Mouse (Mus musculus): Measurements from ENCODE around the gene Skap1. TPM values are rescaled to one million over a fixed set of nuclear protein-coding genes. Genes with fewer than 3 reads are reported as not detected.

Skap1 gene
- polyA plus RNA-seq, 1 experiment from 2014 or later = 2.8 TPM

DNA sequence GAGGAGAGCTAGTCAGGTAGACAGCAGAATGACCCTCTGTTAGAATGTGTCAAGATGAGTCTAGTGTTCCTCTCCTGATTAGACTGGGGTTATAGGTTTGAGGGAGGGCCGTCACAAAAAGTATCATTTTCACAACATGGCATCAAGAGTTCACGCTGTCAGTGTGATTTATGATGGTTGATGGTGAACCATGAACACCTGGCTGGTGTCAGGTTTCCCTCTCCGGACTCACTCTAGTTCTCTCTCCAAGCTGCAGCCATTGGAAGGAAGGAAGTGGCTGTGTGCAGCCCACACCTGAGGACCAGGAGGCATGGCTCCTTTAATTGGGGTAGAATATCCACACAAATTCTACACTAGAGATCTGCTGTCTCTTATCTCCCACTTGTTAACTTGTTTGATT, 18.3 kb downstream of the Skap1 start:
- Histone ChIP-seq H3K4me2 (ENCODE audit: low read length) (no peak overlapping the region), H3K36me3 (ENCODE audit: control insufficient read depth, insufficient read depth, low read length) (no peaks in the 10 kb centered on the region), H3K4me1 (ENCODE audit: control insufficient read depth, insufficient read depth, low read length) (no peaks in the 10 kb centered on the region), H3K9ac (ENCODE audit: low read length) (no peak overlapping the region), H3K27me3 (replicated peaks; ENCODE audit: control insufficient read depth, insufficient read depth, low read length) (no peaks in the 10 kb centered on the region), H3K4me3 (ENCODE audit: low read depth, low read length) (no peak overlapping the region), H3K27ac (ENCODE audit: low read depth, low read length) (no peak overlapping the region), H3K9me3 (replicated peaks; ENCODE audit: control insufficient read depth, low read length) (no peaks in the 10 kb centered on the region)
- no peak for ATAC-seq
- WGBS = 89% methylated on average over 3 of the region's 3 CpGs
- DNase-seq (ENCODE audit: low spot score) = no peak

DNA sequence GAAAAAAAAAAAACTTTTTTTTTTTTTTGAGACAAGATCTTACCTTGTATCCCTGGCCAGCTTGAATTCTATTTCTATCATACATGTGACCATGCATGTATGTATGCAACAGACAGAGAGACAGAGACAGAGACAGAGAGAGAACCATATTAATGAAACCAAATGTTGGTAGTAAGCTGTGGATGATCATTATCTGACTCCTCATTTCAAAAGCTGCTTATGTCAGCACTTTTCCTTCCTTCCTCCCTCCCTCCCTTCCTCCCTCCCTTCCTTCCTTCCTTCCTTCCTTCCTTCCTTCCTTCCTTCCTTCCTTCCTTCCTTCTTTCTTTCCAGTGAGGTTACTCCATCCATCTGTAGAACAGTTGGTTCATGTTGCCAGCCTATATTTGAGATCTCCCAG, 18.8 kb downstream of the Skap1 start:
- Histone ChIP-seq H3K36me3 (ENCODE audit: control insufficient read depth, insufficient read depth, low read length) (no peaks in the 10 kb centered on the region), H3K27ac (ENCODE audit: low read depth, low read length) (no peak overlapping the region), H3K27me3 (replicated peaks; ENCODE audit: control insufficient read depth, insufficient read depth, low read length) (no peaks in the 10 kb centered on the region), H3K4me1 (ENCODE audit: control insufficient read depth, insufficient read depth, low read length) (no peaks in the 10 kb centered on the region), H3K9me3 (replicated peaks; ENCODE audit: control insufficient read depth, low read length) (no peaks in the 10 kb centered on the region), H3K9ac (ENCODE audit: low read length) (no peak overlapping the region), H3K4me2 (ENCODE audit: low read length) (no peak overlapping the region), H3K4me3 (ENCODE audit: low read depth, low read length) (no peak overlapping the region)
- ATAC-seq = no peak
- DNase-seq (ENCODE audit: low spot score) = no peak

- WGBS = 52% methylated on average over 8 of the region's 8 CpGs
- no peak overlapping the region for H3K4me2 ChIP-seq (ENCODE audit: low read length)
- peak; percentile 22 for DNase-seq (ENCODE audit: low spot score)
- no peak overlapping the region for H3K4me3 ChIP-seq (ENCODE audit: low read depth, low read length)
- no peaks in the 10 kb centered on the region for H3K9me3 ChIP-seq (replicated peaks; ENCODE audit: control insufficient read depth, low read length)
- no peaks in the 10 kb centered on the region for H3K36me3 ChIP-seq (ENCODE audit: control insufficient read depth, insufficient read depth, low read length)
- no peak overlapping the region for H3K9ac ChIP-seq (ENCODE audit: low read length)
- no peak for ATAC-seq
- no peaks in the 10 kb centered on the region for H3K27me3 ChIP-seq (replicated peaks; ENCODE audit: control insufficient read depth, insufficient read depth, low read length)
- 0 out of 2 replicates have a peak, but pooled peaks cover 3% of the 10 kb centered on the region for H3K4me1 ChIP-seq (ENCODE audit: control insufficient read depth, insufficient read depth, low read length)
- H3K27ac ChIP-seq (ENCODE audit: low read depth, low read length) = no peak overlapping the region
Measured at GRCm38 (mm10) chr11:96498481-96498880, 34.1 kb downstream of the Skap1 start.

- Histone ChIP-seq H3K4me1 (ENCODE audit: control insufficient read depth, insufficient read depth, low read length) (peaks cover 7% of the 10 kb centered on the region; the same call in 1 of the 2 replicates), H3K9ac (ENCODE audit: low read length) (no peak overlapping the region), H3K4me3 (ENCODE audit: low read depth, low read length) (no peak overlapping the region), H3K27me3 (replicated peaks; ENCODE audit: control insufficient read depth, insufficient read depth, low read length) (no peaks in the 10 kb centered on the region), H3K36me3 (ENCODE audit: control insufficient read depth, insufficient read depth, low read length) (no peaks in the 10 kb centered on the region), H3K27ac (ENCODE audit: low read depth, low read length) (no peak overlapping the region), H3K9me3 (replicated peaks; ENCODE audit: control insufficient read depth, low read length) (no peaks in the 10 kb centered on the region), H3K4me2 (ENCODE audit: low read length) (no peak overlapping the region)
- DNase-seq (ENCODE audit: low spot score) (peak; percentile 81), ATAC-seq (peak; percentile 70)
- WGBS = 42% methylated on average over 6 of the region's 6 CpGs
Measured at GRCm38 (mm10) chr11:96501042-96501441, 36.6 kb downstream of the Skap1 start.

- no peak for ATAC-seq
- Histone ChIP-seq H3K4me1 (ENCODE audit: control insufficient read depth, insufficient read depth, low read length) (peaks cover 7% of the 10 kb centered on the region; the same call in 1 of the 2 replicates), H3K4me3 (ENCODE audit: low read depth, low read length) (no peak overlapping the region), H3K36me3 (ENCODE audit: control insufficient read depth, insufficient read depth, low read length) (no peaks in the 10 kb centered on the region), H3K9ac (ENCODE audit: low read length) (no peak overlapping the region), H3K4me2 (ENCODE audit: low read length) (no peak overlapping the region), H3K27ac (ENCODE audit: low read depth, low read length) (no peak overlapping the region), H3K9me3 (replicated peaks; ENCODE audit: control insufficient read depth, low read length) (no peaks in the 10 kb centered on the region), H3K27me3 (replicated peaks; ENCODE audit: control insufficient read depth, insufficient read depth, low read length) (no peaks in the 10 kb centered on the region)
- WGBS = 83% methylated on average over 3 of the region's 3 CpGs
- DNase-seq (ENCODE audit: low spot score) = no peak
Measured at GRCm38 (mm10) chr11:96502948-96503347, 38.6 kb downstream of the Skap1 start.

DNA sequence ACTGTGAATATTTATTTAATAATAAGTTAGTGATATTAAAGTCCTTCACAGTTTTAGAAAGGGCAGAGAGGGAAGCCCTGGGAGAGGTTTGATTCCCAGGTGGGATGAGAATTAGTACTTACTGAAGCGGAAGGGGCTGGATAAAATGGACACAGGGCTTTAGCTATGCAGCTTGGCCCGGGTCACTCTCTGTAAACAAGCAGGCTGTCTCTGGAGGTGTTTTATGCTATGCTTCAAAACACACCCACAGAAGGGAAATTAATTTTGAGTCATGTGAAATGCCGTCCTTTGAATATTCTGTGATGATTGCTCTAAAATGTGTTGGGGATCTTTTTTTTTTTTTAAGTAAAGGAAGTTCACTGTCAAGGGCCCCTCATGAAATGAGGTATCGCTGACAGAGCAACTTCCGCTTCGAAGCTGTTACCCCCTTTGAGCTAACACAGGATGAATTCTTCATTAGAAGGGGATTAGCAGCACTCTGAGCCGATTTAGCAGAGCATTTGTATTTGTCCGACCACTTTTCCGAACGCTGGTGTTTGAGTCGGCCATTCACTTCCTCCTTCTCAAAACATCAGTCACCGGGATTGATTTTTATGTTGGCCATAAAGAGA, 40.2 kb downstream of the Skap1 start:
- no peak for DNase-seq (ENCODE audit: low spot score)
- Histone ChIP-seq H3K27ac (ENCODE audit: low read depth, low read length) (no peak overlapping the region), H3K9ac (ENCODE audit: low read length) (no peak overlapping the region), H3K27me3 (replicated peaks; ENCODE audit: control insufficient read depth, insufficient read depth, low read length) (no peaks in the 10 kb centered on the region), H3K36me3 (ENCODE audit: control insufficient read depth, insufficient read depth, low read length) (no peaks in the 10 kb centered on the region), H3K4me3 (ENCODE audit: low read depth, low read length) (no peak overlapping the region), H3K9me3 (replicated peaks; ENCODE audit: control insufficient read depth, low read length) (no peaks in the 10 kb centered on the region), H3K4me1 (ENCODE audit: control insufficient read depth, insufficient read depth, low read length) (peaks cover 4% of the 10 kb centered on the region; the same call in 1 of the 2 replicates), H3K4me2 (ENCODE audit: low read length) (no peak overlapping the region)
- no peak for ATAC-seq
- WGBS = 9% methylated on average over 12 of the region's 12 CpGs

GRCm38 (mm10) chr11:96505841-96506240, 41.4 kb downstream of the Skap1 start:
- no peak for ATAC-seq

GRCm38 (mm10) chr11:96515164-96515563, 50.8 kb downstream of the Skap1 start:
- Histone ChIP-seq H3K27ac (ENCODE audit: low read depth, low read length) (no peak overlapping the region), H3K4me3 (ENCODE audit: low read depth, low read length) (no peak overlapping the region), H3K36me3 (ENCODE audit: control insufficient read depth, insufficient read depth, low read length) (no peaks in the 10 kb centered on the region), H3K27me3 (replicated peaks; ENCODE audit: control insufficient read depth, insufficient read depth, low read length) (no peaks in the 10 kb centered on the region), H3K4me2 (ENCODE audit: low read length) (no peak overlapping the region), H3K9ac (ENCODE audit: low read length) (no peak overlapping the region), H3K4me1 (ENCODE audit: control insufficient read depth, insufficient read depth, low read length) (no peaks in the 10 kb centered on the region), H3K9me3 (replicated peaks; ENCODE audit: control insufficient read depth, low read length) (no peaks in the 10 kb centered on the region)
- ATAC-seq (no peak), DNase-seq (ENCODE audit: low spot score) (no peak)
- WGBS = 93% methylated on average over 3 of the region's 3 CpGs

More at GRCm38 (mm10) chr11:96505841-96506240, 41.4 kb downstream of the Skap1 start:
- Histone ChIP-seq H3K27me3 (replicated peaks; ENCODE audit: control insufficient read depth, insufficient read depth, low read length) (no peaks in the 10 kb centered on the region), H3K9ac (ENCODE audit: low read length) (no peak overlapping the region), H3K36me3 (ENCODE audit: control insufficient read depth, insufficient read depth, low read length) (no peaks in the 10 kb centered on the region), H3K4me2 (ENCODE audit: low read length) (no peak overlapping the region), H3K27ac (ENCODE audit: low read depth, low read length) (no peak overlapping the region), H3K4me3 (ENCODE audit: low read depth, low read length) (no peak overlapping the region), H3K4me1 (ENCODE audit: control insufficient read depth, insufficient read depth, low read length) (peaks cover 4% of the 10 kb centered on the region; the same call in 1 of the 2 replicates), H3K9me3 (replicated peaks; ENCODE audit: control insufficient read depth, low read length) (no peaks in the 10 kb centered on the region)
- no peak for DNase-seq (ENCODE audit: low spot score)
- WGBS = 78% methylated on average over 5 of the region's 5 CpGs

GRCm38 (mm10) chr11:96524541-96524940, 60.1 kb downstream of the Skap1 start:
- Histone ChIP-seq H3K4me3 (ENCODE audit: low read depth, low read length) (no peak overlapping the region), H3K9ac (ENCODE audit: low read length) (no peak overlapping the region), H3K27me3 (replicated peaks; ENCODE audit: control insufficient read depth, insufficient read depth, low read length) (no peaks in the 10 kb centered on the region), H3K27ac (ENCODE audit: low read depth, low read length) (no peak overlapping the region), H3K4me2 (ENCODE audit: low read length) (no peak overlapping the region), H3K4me1 (ENCODE audit: control insufficient read depth, insufficient read depth, low read length) (no peaks in the 10 kb centered on the region), H3K36me3 (ENCODE audit: control insufficient read depth, insufficient read depth, low read length) (no peaks in the 10 kb centered on the region), H3K9me3 (replicated peaks; ENCODE audit: control insufficient read depth, low read length) (no peaks in the 10 kb centered on the region)
- ATAC-seq = no peak
- WGBS = 92% methylated on average over 6 of the region's 6 CpGs
- no peak for DNase-seq (ENCODE audit: low spot score)
